Mouse (Mus musculus): Measurements from ENCODE around the gene Tspo. TPM values are rescaled to one million over a fixed set of nuclear protein-coding genes. Genes with fewer than 3 reads are reported as not detected.

The Tspo gene
- polyA plus RNA-seq, 1 experiment from 2014 or later = 179 TPM

DNA sequence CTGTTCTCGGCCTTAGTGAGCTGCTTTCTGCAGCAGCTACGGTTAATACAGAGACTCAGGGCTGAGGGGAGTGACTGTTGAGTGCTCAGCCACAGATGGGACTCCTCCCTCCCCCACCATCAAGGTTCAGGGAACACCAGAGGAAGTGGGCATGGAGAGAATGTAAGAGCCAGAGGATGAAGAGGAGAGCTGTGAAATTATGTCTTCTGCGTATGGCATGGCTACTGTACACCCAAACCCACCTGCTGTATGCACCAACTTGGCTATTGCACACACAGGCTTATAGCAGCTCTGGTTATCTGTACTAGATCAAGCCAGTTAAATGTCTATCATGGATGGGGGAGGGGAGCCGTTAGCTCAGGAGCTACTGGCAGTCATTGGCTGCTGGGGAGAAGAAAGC lies 37.8 kb downstream of the Tspo start:
- peaks cover 27% of the 10 kb centered on the region for H3K4me1 ChIP-seq (ENCODE audit: control insufficient read depth, low read depth, low read length)
- no peak overlapping the region for H3K4me3 ChIP-seq (ENCODE audit: low read depth, low read length)
- H3K9me3 ChIP-seq (replicated peaks; ENCODE audit: control insufficient read depth, low read length) = no peaks in the 10 kb centered on the region
- 32% methylated on average over 4 of the region's 4 CpGs for WGBS (ENCODE audit: insufficient replicate concordance)
- no peak overlapping the region for H3K9ac ChIP-seq (ENCODE audit: low read depth, low read length)
- ATAC-seq (ENCODE audit: low read depth) = no peak
- H3K27me3 ChIP-seq (ENCODE audit: control insufficient read depth, insufficient read depth, low read depth, low read length) = no peaks in the 10 kb centered on the region
- H3K27ac ChIP-seq (ENCODE audit: low read length) = no peak overlapping the region
- no peak overlapping the region for H3K4me2 ChIP-seq (ENCODE audit: low read depth, low read length)
- no peaks in the 10 kb centered on the region for H3K36me3 ChIP-seq (ENCODE audit: control insufficient read depth, insufficient read depth)

DNA sequence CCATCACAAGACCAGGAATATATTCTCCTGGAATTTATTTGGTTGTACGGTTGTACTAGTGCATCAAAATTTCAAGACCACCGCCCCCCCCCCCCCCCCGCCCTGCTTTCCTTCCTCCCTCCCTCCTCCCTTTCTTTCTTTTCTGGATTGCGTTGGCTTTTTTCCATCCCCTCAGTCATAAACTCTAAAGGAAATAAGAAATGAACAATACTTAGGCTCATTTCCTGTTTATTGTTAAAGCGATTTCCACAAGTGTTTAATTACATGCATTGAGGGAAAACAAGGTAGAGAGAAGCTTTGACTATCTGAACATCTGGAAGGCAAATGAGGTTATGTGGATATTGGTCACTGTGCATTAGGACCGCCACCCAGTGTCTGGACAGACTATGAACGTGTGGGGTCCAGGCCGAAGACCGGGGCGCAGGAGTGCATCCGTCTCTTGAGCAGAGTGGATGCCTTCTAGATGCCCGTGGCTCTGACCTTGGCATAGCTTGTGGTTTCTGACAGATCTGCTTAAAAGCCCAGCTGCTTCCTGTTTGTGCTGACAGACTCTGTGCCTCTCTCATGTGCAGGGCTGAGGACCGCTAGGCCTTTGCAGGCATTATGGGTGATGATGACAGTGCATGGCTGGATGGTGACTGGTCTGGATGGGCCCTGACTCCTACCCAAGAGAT lies 39.1 kb downstream of the Tspo start:
- H3K4me2 ChIP-seq (ENCODE audit: low read depth, low read length) = no peak overlapping the region
- no peaks in the 10 kb centered on the region for H3K9me3 ChIP-seq (replicated peaks; ENCODE audit: control insufficient read depth, low read length)
- H3K4me3 ChIP-seq (ENCODE audit: low read depth, low read length) = no peak overlapping the region
- no peaks in the 10 kb centered on the region for H3K36me3 ChIP-seq (ENCODE audit: control insufficient read depth, insufficient read depth)
- WGBS (ENCODE audit: insufficient replicate concordance) = 49% methylated on average over 13 of the region's 13 CpGs
- peaks cover 39% of the 10 kb centered on the region for H3K4me1 ChIP-seq (ENCODE audit: control insufficient read depth, low read depth, low read length)
- H3K9ac ChIP-seq (ENCODE audit: low read depth, low read length) = no peak overlapping the region
- no peak for ATAC-seq (ENCODE audit: low read depth)
- no peaks in the 10 kb centered on the region for H3K27me3 ChIP-seq (ENCODE audit: control insufficient read depth, insufficient read depth, low read depth, low read length)
- no peak overlapping the region for H3K27ac ChIP-seq (ENCODE audit: low read length)

DNA sequence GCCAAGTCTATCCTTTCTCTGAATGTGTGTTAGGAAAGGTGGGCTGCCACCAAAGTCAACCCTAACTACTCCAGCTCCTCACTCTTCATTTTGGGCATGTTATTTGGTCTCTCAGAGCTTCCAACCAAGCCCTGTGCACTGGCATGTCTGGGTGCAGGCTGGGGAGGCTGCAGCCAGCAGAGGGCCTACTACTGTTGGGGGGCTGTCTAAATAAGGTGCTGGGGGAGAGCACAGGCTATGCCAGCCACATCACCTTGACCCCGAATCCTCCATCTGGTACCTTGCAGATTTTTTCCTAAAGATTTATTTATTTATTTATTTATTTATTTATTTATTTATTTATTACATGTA lies 39.6 kb downstream of the Tspo start:
- Histone ChIP-seq H3K27me3 (ENCODE audit: control insufficient read depth, insufficient read depth, low read depth, low read length) (no peaks in the 10 kb centered on the region), H3K4me2 (ENCODE audit: low read depth, low read length) (no peak overlapping the region), H3K9me3 (replicated peaks; ENCODE audit: control insufficient read depth, low read length) (no peaks in the 10 kb centered on the region), H3K4me1 (ENCODE audit: control insufficient read depth, low read depth, low read length) (peaks cover 41% of the 10 kb centered on the region), H3K9ac (ENCODE audit: low read depth, low read length) (no peak overlapping the region), H3K4me3 (ENCODE audit: low read depth, low read length) (no peak overlapping the region), H3K27ac (ENCODE audit: low read length) (no peak overlapping the region), H3K36me3 (ENCODE audit: control insufficient read depth, insufficient read depth) (no peaks in the 10 kb centered on the region)
- 85% methylated on average over 1 of the region's 1 CpGs for WGBS (ENCODE audit: insufficient replicate concordance)
- ATAC-seq (ENCODE audit: low read depth) = no peak

DNA sequence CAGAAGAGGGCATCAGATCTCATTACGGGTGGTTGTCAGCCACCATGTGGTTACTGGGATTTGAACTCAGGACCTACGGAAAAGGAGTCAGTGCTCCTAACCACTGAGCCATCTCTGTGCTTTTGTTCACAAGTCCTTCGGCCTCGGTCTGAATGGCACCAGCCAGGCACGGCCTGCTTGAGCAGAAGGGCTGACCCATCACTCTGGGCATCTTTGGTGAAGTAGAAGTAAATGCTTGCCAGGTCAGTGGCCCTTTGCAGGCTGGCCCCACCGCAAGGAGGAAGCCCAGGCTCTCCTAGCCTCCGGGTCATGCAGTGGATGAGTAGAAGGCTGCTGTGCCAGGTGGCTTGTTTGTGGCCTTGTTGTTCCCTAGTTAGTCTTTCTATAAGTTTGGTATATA lies 40.0 kb downstream of the Tspo start:
- no peaks in the 10 kb centered on the region for H3K27me3 ChIP-seq (ENCODE audit: control insufficient read depth, insufficient read depth, low read depth, low read length)
- H3K9me3 ChIP-seq (replicated peaks; ENCODE audit: control insufficient read depth, low read length) = no peaks in the 10 kb centered on the region
- 87% methylated on average over 7 of the region's 7 CpGs for WGBS (ENCODE audit: insufficient replicate concordance)
- H3K36me3 ChIP-seq (ENCODE audit: control insufficient read depth, insufficient read depth) = no peaks in the 10 kb centered on the region
- peak overlapping the region; percentile 15; the same call in 1 of the 2 replicates for H3K27ac ChIP-seq (ENCODE audit: low read length)
- no peak overlapping the region for H3K9ac ChIP-seq (ENCODE audit: low read depth, low read length)
- peaks cover 41% of the 10 kb centered on the region for H3K4me1 ChIP-seq (ENCODE audit: control insufficient read depth, low read depth, low read length)
- no peak for ATAC-seq (ENCODE audit: low read depth)
- no peak overlapping the region for H3K4me3 ChIP-seq (ENCODE audit: low read depth, low read length)
- H3K4me2 ChIP-seq (ENCODE audit: low read depth, low read length) = no peak overlapping the region

DNA sequence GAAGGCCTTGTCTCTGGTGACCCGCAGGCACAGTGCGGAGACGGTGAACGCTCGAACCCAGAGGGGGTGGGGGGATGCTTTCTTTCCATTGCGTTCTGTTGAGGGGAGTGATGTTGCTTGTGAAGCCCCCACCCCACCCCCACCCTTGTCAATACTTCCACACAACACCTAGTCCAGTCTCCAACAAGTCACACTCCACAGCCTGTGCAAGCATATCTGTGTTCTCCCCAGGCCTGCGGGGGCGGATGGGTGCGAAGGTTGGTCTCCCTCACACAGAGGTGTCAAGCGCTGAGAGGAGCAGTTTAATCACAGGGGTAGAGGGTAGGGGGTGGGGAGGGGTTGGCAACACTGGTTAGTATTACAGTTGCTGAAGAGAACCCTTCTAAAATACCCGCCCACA lies 42.8 kb downstream of the Tspo start:
- Histone ChIP-seq H3K9me3 (replicated peaks; ENCODE audit: control insufficient read depth, low read length) (no peaks in the 10 kb centered on the region), H3K4me1 (ENCODE audit: control insufficient read depth, low read depth, low read length) (peaks cover 35% of the 10 kb centered on the region), H3K27ac (ENCODE audit: low read length) (peak overlapping the region; percentile 49), H3K27me3 (ENCODE audit: control insufficient read depth, insufficient read depth, low read depth, low read length) (no peaks in the 10 kb centered on the region), H3K36me3 (ENCODE audit: control insufficient read depth, insufficient read depth) (no peaks in the 10 kb centered on the region), H3K9ac (ENCODE audit: low read depth, low read length) (peak overlapping the region; percentile 33; the same call in 1 of the 2 replicates), H3K4me3 (ENCODE audit: low read depth, low read length) (no peak overlapping the region), H3K4me2 (ENCODE audit: low read depth, low read length) (peak overlapping the region; percentile 63; the same call in 1 of the 2 replicates)
- 75% methylated on average over 11 of the region's 11 CpGs for WGBS (ENCODE audit: insufficient replicate concordance)
- ATAC-seq (ENCODE audit: low read depth) = peak; percentile 30; the same call in 1 of the 2 replicates

DNA sequence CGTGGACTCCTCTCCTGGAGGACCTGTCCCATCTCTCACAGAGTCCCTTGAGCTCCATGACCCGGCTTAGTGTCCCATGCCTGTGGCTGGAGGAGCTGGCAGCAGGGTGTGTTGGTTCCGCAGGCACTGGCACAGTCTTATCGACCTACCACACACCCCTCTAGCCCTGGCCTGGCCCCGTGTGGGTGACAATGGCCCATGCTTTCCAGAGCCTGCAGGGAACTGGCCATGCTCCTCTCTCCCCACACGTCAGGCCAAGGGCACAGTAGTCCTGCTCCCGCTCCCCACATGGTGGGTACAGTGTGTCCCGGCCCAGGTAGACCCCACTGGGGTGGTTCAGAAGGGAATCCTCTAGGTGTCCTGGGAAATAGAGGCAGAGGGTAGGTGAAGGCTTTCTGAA lies 43.3 kb downstream of the Tspo start:
- Histone ChIP-seq H3K27me3 (ENCODE audit: control insufficient read depth, insufficient read depth, low read depth, low read length) (no peaks in the 10 kb centered on the region), H3K36me3 (ENCODE audit: control insufficient read depth, insufficient read depth) (no peaks in the 10 kb centered on the region), H3K4me2 (ENCODE audit: low read depth, low read length) (peak overlapping the region; percentile 63), H3K27ac (ENCODE audit: low read length) (peak overlapping the region; percentile 59), H3K9me3 (replicated peaks; ENCODE audit: control insufficient read depth, low read length) (no peaks in the 10 kb centered on the region), H3K4me3 (ENCODE audit: low read depth, low read length) (peak overlapping the region; percentile 28; the same call in 1 of the 2 replicates), H3K4me1 (ENCODE audit: control insufficient read depth, low read depth, low read length) (peaks cover 33% of the 10 kb centered on the region), H3K9ac (ENCODE audit: low read depth, low read length) (peak overlapping the region; percentile 39)
- ATAC-seq (ENCODE audit: low read depth) = peak; percentile 91
- 46% methylated on average over 8 of the region's 8 CpGs for WGBS (ENCODE audit: insufficient replicate concordance)

DNA sequence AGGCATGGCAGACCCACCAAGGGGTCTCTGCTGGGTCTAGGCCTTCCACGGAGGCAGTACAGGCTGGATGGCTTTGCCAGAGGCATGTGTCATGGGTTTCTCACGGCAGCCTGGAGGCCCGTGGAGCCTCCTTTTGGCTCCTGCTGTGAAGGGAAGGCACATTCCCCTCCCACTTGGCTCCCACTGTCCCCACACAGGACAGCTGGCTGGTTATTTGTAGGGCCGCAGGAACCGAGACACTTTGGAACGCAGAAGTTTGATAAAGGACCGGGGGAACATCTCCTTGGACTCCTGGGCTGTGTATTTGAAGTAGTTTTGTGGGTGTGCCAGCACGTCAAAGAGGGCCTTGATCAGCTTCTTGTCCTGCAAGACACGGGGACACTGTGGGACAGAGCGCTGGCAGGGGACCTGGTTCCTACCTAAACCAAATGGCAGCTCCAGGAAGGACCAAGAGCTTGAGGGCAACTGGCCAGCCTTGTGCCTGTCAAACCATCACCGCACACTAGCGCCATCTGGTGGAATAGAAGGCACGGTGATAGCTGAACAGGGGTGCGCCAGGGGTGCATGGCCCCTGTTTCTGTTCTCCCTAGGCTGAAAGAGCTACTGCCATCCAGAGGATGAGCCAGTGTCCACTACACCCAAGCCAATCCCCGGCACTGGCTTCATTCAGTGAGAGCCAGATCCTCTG lies 43.9 kb downstream of the Tspo start:
- peak overlapping the region; percentile 59 for H3K27ac ChIP-seq (ENCODE audit: low read length)
- H3K9ac ChIP-seq (ENCODE audit: low read depth, low read length) = peak overlapping the region; percentile 39
- peak overlapping the region; percentile 63 for H3K4me2 ChIP-seq (ENCODE audit: low read depth, low read length)
- H3K4me1 ChIP-seq (ENCODE audit: control insufficient read depth, low read depth, low read length) = peaks cover 33% of the 10 kb centered on the region
- H3K9me3 ChIP-seq (replicated peaks; ENCODE audit: control insufficient read depth, low read length) = no peaks in the 10 kb centered on the region
- H3K4me3 ChIP-seq (ENCODE audit: low read depth, low read length) = peak overlapping the region; percentile 28; the same call in 1 of the 2 replicates
- ATAC-seq (ENCODE audit: low read depth) = peak; percentile 66
- WGBS (ENCODE audit: insufficient replicate concordance) = 36% methylated on average over 15 of the region's 15 CpGs
- H3K36me3 ChIP-seq (ENCODE audit: control insufficient read depth, insufficient read depth) = no peaks in the 10 kb centered on the region
- no peaks in the 10 kb centered on the region for H3K27me3 ChIP-seq (ENCODE audit: control insufficient read depth, insufficient read depth, low read depth, low read length)

DNA sequence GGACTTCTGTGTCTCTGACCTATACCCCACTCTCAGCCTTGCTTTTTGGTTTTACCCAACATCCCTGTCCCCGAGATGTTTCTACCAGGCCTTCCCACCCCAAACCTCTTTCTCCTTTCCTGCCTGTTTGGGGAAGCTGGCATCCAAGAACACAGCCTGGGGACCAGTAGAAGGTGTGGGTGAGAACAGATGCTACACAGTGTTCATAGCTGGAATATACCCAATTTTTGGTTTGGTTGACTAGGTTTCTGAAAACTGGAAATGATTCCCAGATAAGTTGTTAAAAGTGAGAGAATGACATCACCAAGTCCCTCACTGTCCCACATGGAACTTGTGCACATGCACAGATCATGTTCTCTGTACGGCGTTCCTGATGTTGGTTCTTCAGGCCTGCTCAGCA lies 51.9 kb downstream of the Tspo start:
- Histone ChIP-seq H3K9me3 (replicated peaks; ENCODE audit: control insufficient read depth, low read length) (no peaks in the 10 kb centered on the region), H3K36me3 (ENCODE audit: control insufficient read depth, insufficient read depth) (no peaks in the 10 kb centered on the region), H3K9ac (ENCODE audit: low read depth, low read length) (no peak overlapping the region), H3K4me1 (ENCODE audit: control insufficient read depth, low read depth, low read length) (no peaks in the 10 kb centered on the region), H3K27ac (ENCODE audit: low read length) (no peak overlapping the region), H3K4me3 (ENCODE audit: low read depth, low read length) (no peak overlapping the region), H3K4me2 (ENCODE audit: low read depth, low read length) (no peak overlapping the region), H3K27me3 (ENCODE audit: control insufficient read depth, insufficient read depth, low read depth, low read length) (no peaks in the 10 kb centered on the region)
- WGBS (ENCODE audit: insufficient replicate concordance) = 76% methylated on average over 3 of the region's 3 CpGs
- no peak for ATAC-seq (ENCODE audit: low read depth)
